Mouse (Mus musculus): ENCODE results near the gene Strada.

The Strada gene

GRCm38 (mm10) chr11:106180449-106180801, 21.5 kb downstream of the Strada start:
- DNase-seq: no peak

- DNase-seq: no peak
These were observed 22.1 kb downstream of the Strada start for GRCm38 (mm10) chr11:106179711-106180448.

- DNase-seq: no peak
These were observed 23.8 kb downstream of the Strada start for GRCm38 (mm10) chr11:106178036-106178782.

- no peak for DNase-seq
These were observed 25.6 kb downstream of the Strada start for GRCm38 (mm10) chr11:106176372-106176771.

GRCm38 (mm10) chr11:106175081-106175480, 26.9 kb downstream of the Strada start:
- DNase-seq: no peak

- peak; percentile 57 for DNase-seq
These were observed 27.6 kb downstream of the Strada start for GRCm38 (mm10) chr11:106174372-106174771.

GRCm38 (mm10) chr11:106173228-106173627, 28.7 kb downstream of the Strada start:
- no peak for DNase-seq

GRCm38 (mm10) chr11:106170807-106171206, 31.2 kb downstream of the Strada start:
- no peak for DNase-seq

- DNase-seq: no peak
These were observed 34.5 kb downstream of the Strada start for GRCm38 (mm10) chr11:106167435-106167834.

GRCm38 (mm10) chr11:106164601-106165180, 37.3 kb downstream of the Strada start:
- no peak for DNase-seq

- peak; percentile 60 for DNase-seq
These were observed 38.4 kb downstream of the Strada start for GRCm38 (mm10) chr11:106163546-106163945.

- DNase-seq: no peak
These were observed 39.7 kb downstream of the Strada start for GRCm38 (mm10) chr11:106162237-106162636.

GRCm38 (mm10) chr11:106160841-106161721, 40.9 kb downstream of the Strada start, which contains the start of the genes Gm10840 and Limd2:
Gene Gm10840 (plus strand): TSS chr11:106160850.
Gene Limd2 (minus strand): TSS chr11:106160860.
- peak; percentile 58 for DNase-seq

- DNase-seq: peak; percentile 90
These were observed 41.8 kb downstream of the Strada start for GRCm38 (mm10) chr11:106159921-106160840.

- DNase-seq: peak; percentile 65
These were observed 42.6 kb downstream of the Strada start for GRCm38 (mm10) chr11:106159216-106159920.

GRCm38 (mm10) chr11:106158930-106159215, 43.1 kb downstream of the Strada start:
- DNase-seq: no peak

- DNase-seq: peak; percentile 51
These were observed 43.7 kb downstream of the Strada start for GRCm38 (mm10) chr11:106158081-106158929.

GRCm38 (mm10) chr11:106157154-106157553, 44.8 kb downstream of the Strada start:
- no peak for DNase-seq

- no peak for DNase-seq
These were observed 45.7 kb downstream of the Strada start for GRCm38 (mm10) chr11:106156257-106156656.

GRCm38 (mm10) chr11:106155761-106156160, 46.2 kb downstream of the Strada start:
- no peak for DNase-seq
